Mouse (Mus musculus) MEL (cell line): Measurements from ENCODE around the gene Eml2. TPM values are rescaled to one million over a fixed set of nuclear protein-coding genes. Genes with fewer than 3 reads are reported as not detected.

Experiments
- DNase-seq: peaks from one replicate; pipeline ENCODE4 v3.0.0; 2011; ENCODE audit warnings: low read depth, low spot score
- H3K27ac ChIP-seq: 2 replicates; pipeline ENCODE4 v1.5.1; 2012; ENCODE audit warnings: low read depth, mild to moderate bottlenecking, control low read depth, low read length, moderate library complexity; ENCODE audit not compliant: control insufficient read depth
- H3K27me3 ChIP-seq, 2 experiments: fragments of 150-350 bp in 1 of 2; sonication (generic) in 1 of 2; 2 replicates each; pipeline ENCODE4 v1.6.1; 2012; ENCODE audit warnings: low read length in 2 of 2, mild to moderate bottlenecking in 2 of 2, improper control_type of control experiment in 1 of 2, moderate library complexity in 1 of 2; ENCODE audit not compliant: insufficient read depth in 2 of 2, control insufficient read depth in 1 of 2
- H3K36me3 ChIP-seq, 2 experiments: 2 replicates each; pipeline ENCODE4 v1.6.1; 2012 to 2014; ENCODE audit warnings: low read length in 2 of 2, improper control_type of control experiment in 1 of 2, inconsistent platforms in 1 of 2, mild to moderate bottlenecking in 1 of 2; ENCODE audit not compliant: insufficient read depth in 2 of 2, control insufficient read depth in 1 of 2
- H3K4me1 ChIP-seq, 2 experiments: fragments of 150-350 bp in 1 of 2; sonication (generic) in 1 of 2; 2 replicates each; pipeline ENCODE4 v1.6.1; 2012; ENCODE audit warnings: low read length in 2 of 2, improper control_type of control experiment in 1 of 2, mild to moderate bottlenecking in 1 of 2; ENCODE audit not compliant: insufficient read depth in 2 of 2, control insufficient read depth in 1 of 2
- H3K4me3 ChIP-seq, 2 experiments: fragments of 150-350 bp in 1 of 2; sonication (generic) in 1 of 2; 2 replicates each; pipeline ENCODE4 v1.5.1; 2012; ENCODE audit warnings: low read depth in 2 of 2, low read length in 2 of 2, mild to moderate bottlenecking in 2 of 2, moderate library complexity in 2 of 2, control low read depth in 1 of 2, improper control_type of control experiment in 1 of 2; ENCODE audit not compliant: control insufficient read depth in 1 of 2, insufficient read depth in 1 of 2
- H3K79me2 ChIP-seq: 2 replicates; pipeline ENCODE4 v1.6.1; 2012; ENCODE audit warnings: mild to moderate bottlenecking, low read length, moderate library complexity; ENCODE audit not compliant: control insufficient read depth, poor library complexity, insufficient read depth
- H3K9ac ChIP-seq: 2 replicates; pipeline ENCODE4 v1.6.1; 2012; ENCODE audit warnings: low read depth, mild to moderate bottlenecking, control low read depth, low read length, moderate library complexity; ENCODE audit not compliant: control insufficient read depth, poor library complexity, severe bottlenecking
- H3K9me3 ChIP-seq: fragments of 150-350 bp; sonication (generic); replicated peaks from 2 replicates; pipeline ENCODE4 v1.6.1; 2012; ENCODE audit warnings: mild to moderate bottlenecking, low read length, improper control_type of control experiment, moderate library complexity; ENCODE audit not compliant: insufficient read depth
- CHD1 ChIP-seq: IDR thresholded peaks from 2 replicates; pipeline ENCODE4 v1.6.1; 2012; ENCODE audit warnings: low read depth, mild to moderate bottlenecking, inconsistent platforms, low read length, improper control_type of control experiment
- CTCF ChIP-seq, 3 experiments: IDR thresholded peaks in 2 of 3; conservative IDR thresholded peaks in 1 of 3; 2 replicates each; pipeline ENCODE4 v1.5.1; 2011 to 2012; ENCODE audit warnings: low read length in 3 of 3, low read depth in 2 of 3, mild to moderate bottlenecking in 2 of 3, improper control_type of control experiment in 1 of 3, inconsistent platforms in 1 of 3, mixed read lengths in 1 of 3, moderate library complexity in 1 of 3; ENCODE audit not compliant: control insufficient read depth in 1 of 3, insufficient read depth in 1 of 3, poor library complexity in 1 of 3, severe bottlenecking in 1 of 3
- EP300 ChIP-seq, 2 experiments: IDR thresholded peaks; 2 replicates each; pipeline ENCODE4 v1.6.1; 2011; ENCODE audit warnings: improper control_type of control experiment in 2 of 2, low read length in 2 of 2, low read depth in 1 of 2, mild to moderate bottlenecking in 1 of 2
- ETS1 ChIP-seq: IDR thresholded peaks from 2 replicates; pipeline ENCODE4 v1.6.1; 2012; ENCODE audit warnings: low read depth, mild to moderate bottlenecking, inconsistent platforms, low read length, improper control_type of control experiment, moderate library complexity
- GABPA ChIP-seq: IDR thresholded peaks from 2 replicates; pipeline ENCODE4 v1.6.1; 2012; ENCODE audit warnings: low read depth, mild to moderate bottlenecking, inconsistent platforms, low read length, improper control_type of control experiment, moderate library complexity
- GATA1 ChIP-seq: IDR thresholded peaks from 2 replicates; pipeline ENCODE4 v1.6.1; 2011; ENCODE audit warnings: low read depth, low read length, improper control_type of control experiment
- HCFC1 ChIP-seq: IDR thresholded peaks from 2 replicates; pipeline ENCODE4 v1.6.1; 2012; ENCODE audit warnings: low read depth, mild to moderate bottlenecking, inconsistent platforms, low read length, improper control_type of control experiment, moderate library complexity
- JUND ChIP-seq: IDR thresholded peaks from 2 replicates; pipeline ENCODE4 v1.6.1; 2011; ENCODE audit warnings: low read depth, mild to moderate bottlenecking, improper control_type of control experiment, low read length
- MAFK ChIP-seq: IDR thresholded peaks from 2 replicates; pipeline ENCODE4 v1.6.1; 2011; ENCODE audit warnings: low read depth, mild to moderate bottlenecking, low read length, improper control_type of control experiment, borderline replicate concordance
- MAX ChIP-seq: IDR thresholded peaks from 2 replicates; pipeline ENCODE4 v1.6.1; 2011; ENCODE audit warnings: low read length, improper control_type of control experiment
- MAZ ChIP-seq: IDR thresholded peaks from 2 replicates; pipeline ENCODE4 v1.6.1; 2012; ENCODE audit warnings: low read depth, mild to moderate bottlenecking, inconsistent platforms, low read length, improper control_type of control experiment
- MXI1 ChIP-seq: IDR thresholded peaks from 2 replicates; pipeline ENCODE4 v1.6.1; 2011; ENCODE audit warnings: mild to moderate bottlenecking, low read depth, low read length, improper control_type of control experiment
- MYB ChIP-seq: IDR thresholded peaks from 2 replicates; pipeline ENCODE4 v1.6.1; 2011; ENCODE audit warnings: mild to moderate bottlenecking, low read depth, low read length, improper control_type of control experiment
- MYC ChIP-seq: IDR thresholded peaks from 2 replicates; pipeline ENCODE4 v1.6.1; 2011; ENCODE audit warnings: low read depth, mild to moderate bottlenecking, low read length, improper control_type of control experiment, moderate library complexity
- NELFE ChIP-seq: IDR thresholded peaks from 2 replicates; pipeline ENCODE4 v1.6.1; 2011; ENCODE audit warnings: low read depth, low read length, improper control_type of control experiment
- NRF1 ChIP-seq: IDR thresholded peaks from 2 replicates; pipeline ENCODE4 v1.6.1; 2014; ENCODE audit warnings: low read depth, mild to moderate bottlenecking, inconsistent platforms, low read length, improper control_type of control experiment, moderate library complexity; ENCODE audit not compliant: poor library complexity, insufficient read depth, severe bottlenecking
- POLR2AphosphoS5 ChIP-seq: IDR thresholded peaks from 2 replicates; pipeline ENCODE4 v1.6.1; 2012; ENCODE audit warnings: low read depth, borderline replicate concordance, mild to moderate bottlenecking, inconsistent platforms, low read length, moderate library complexity, mixed read lengths
- RAD21 ChIP-seq: IDR thresholded peaks from 2 replicates; pipeline ENCODE4 v1.6.1; 2011; ENCODE audit warnings: mild to moderate bottlenecking, low read depth, low read length, improper control_type of control experiment
- RCOR1 ChIP-seq: IDR thresholded peaks from 2 replicates; pipeline ENCODE4 v1.6.1; 2012; ENCODE audit warnings: low read depth, mild to moderate bottlenecking, inconsistent platforms, low read length, improper control_type of control experiment
- SIN3A ChIP-seq: IDR thresholded peaks from 2 replicates; pipeline ENCODE4 v1.6.1; 2012; ENCODE audit warnings: low read length, improper control_type of control experiment, inconsistent platforms
- SMC3 ChIP-seq: IDR thresholded peaks from 2 replicates; pipeline ENCODE4 v1.6.1; 2011; ENCODE audit warnings: low read depth, low read length, improper control_type of control experiment
- TBP ChIP-seq: IDR thresholded peaks from 2 replicates; pipeline ENCODE4 v1.8.0; 2011; ENCODE audit warnings: low read depth, low read length, improper control_type of control experiment
- TCF12 ChIP-seq: IDR thresholded peaks from 2 replicates; pipeline ENCODE4 v1.6.1; 2014; ENCODE audit warnings: low read depth, mild to moderate bottlenecking, inconsistent platforms, low read length, improper control_type of control experiment, moderate library complexity
- USF1 ChIP-seq: IDR thresholded peaks from 2 replicates; pipeline ENCODE4 v1.6.1; 2014; ENCODE audit warnings: low read depth, mild to moderate bottlenecking, inconsistent platforms, low read length, improper control_type of control experiment, moderate library complexity
- USF2 ChIP-seq, 2 experiments: IDR thresholded peaks; 2 replicates each; pipeline ENCODE4 v1.6.1; 2011 to 2012; ENCODE audit warnings: improper control_type of control experiment in 2 of 2, low read length in 2 of 2, borderline replicate concordance in 1 of 2, inconsistent platforms in 1 of 2, low read depth in 1 of 2, mild to moderate bottlenecking in 1 of 2; ENCODE audit not compliant: insufficient read depth in 1 of 2
- polyA plus RNA-seq, 2 experiments: library from polyadenylated mRNA; stranded (reverse) in 1 of 2; unstranded in 1 of 2; fragments of >175 nt in 1 of 2; fragments of >200 nt in 1 of 2; gene quantifications; 2 replicates each; pipeline versions ENCODE4 v1.2.1 to v1.2.4; 2012; ENCODE audit warnings: low replicate concordance in 2 of 2, low read depth in 1 of 2; ENCODE audit not compliant: insufficient read length in 2 of 2, insufficient read depth in 1 of 2, missing spikeins in 1 of 2
- total RNA-seq: library from RNA; depleted of rRNA; stranded (reverse); fragments of 300-350 nt; gene quantifications from 2 replicates; pipeline ENCODE4 v1.2.3, GENCODE M21; 2012

Eml2 gene
- total and polyA plus RNA-seq, 3 experiments: 22.0 to 43.6 TPM; not detected in 1

DNA sequence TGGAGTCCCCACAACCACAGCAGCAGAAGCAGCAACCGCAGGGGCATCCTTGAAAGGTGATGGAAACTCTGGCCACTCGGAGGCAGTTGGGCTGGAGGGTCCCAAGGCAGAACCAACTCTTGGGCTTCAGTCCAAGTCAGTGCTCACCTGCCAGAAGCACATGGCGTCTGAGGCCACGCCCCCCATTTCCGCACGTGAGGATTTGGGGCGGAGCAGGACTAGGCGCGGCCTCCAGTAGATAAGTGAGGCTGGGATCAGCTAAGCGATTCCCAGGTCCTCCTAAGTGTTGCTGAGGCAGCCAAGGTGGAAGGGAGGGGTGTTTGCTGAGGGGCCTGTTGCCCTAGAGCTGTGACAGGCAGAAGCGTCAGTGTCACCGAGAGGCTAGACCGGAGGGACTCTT lies 11.2 kb upstream of the Eml2 start (continued):
- TF ChIP-seq EP300 (IDR thresholded peaks at IDR 0.05; ENCODE audit: low read depth in 1 of 2, low read length in 2 of 2) (0 out of 4 replicates have a peak, but pooled peaks of 1 of the 2 experiments have one; percentile 5), RCOR1 (no peak), RAD21 (no peak), MYC (peak; percentile 86), MAZ (no peak), GATA1 (no peak), NRF1 (no peak), CHD1 (no peak), JUND (no peak), HCFC1 (no peak), GABPA (no peak), SIN3A (peak; percentile 64; the same call in 1 of the 2 replicates), USF1 (peak; percentile 63), POLR2AphosphoS5 (no peak), MAFK (no peak), USF2 (IDR thresholded peaks at IDR 0.05; ENCODE audit: borderline replicate concordance in 1 of 2, insufficient read depth in 1 of 2, low read depth in 1 of 2, low read length in 2 of 2) (no peak), SMC3 (no peak), TCF12 (no peak)

DNA sequence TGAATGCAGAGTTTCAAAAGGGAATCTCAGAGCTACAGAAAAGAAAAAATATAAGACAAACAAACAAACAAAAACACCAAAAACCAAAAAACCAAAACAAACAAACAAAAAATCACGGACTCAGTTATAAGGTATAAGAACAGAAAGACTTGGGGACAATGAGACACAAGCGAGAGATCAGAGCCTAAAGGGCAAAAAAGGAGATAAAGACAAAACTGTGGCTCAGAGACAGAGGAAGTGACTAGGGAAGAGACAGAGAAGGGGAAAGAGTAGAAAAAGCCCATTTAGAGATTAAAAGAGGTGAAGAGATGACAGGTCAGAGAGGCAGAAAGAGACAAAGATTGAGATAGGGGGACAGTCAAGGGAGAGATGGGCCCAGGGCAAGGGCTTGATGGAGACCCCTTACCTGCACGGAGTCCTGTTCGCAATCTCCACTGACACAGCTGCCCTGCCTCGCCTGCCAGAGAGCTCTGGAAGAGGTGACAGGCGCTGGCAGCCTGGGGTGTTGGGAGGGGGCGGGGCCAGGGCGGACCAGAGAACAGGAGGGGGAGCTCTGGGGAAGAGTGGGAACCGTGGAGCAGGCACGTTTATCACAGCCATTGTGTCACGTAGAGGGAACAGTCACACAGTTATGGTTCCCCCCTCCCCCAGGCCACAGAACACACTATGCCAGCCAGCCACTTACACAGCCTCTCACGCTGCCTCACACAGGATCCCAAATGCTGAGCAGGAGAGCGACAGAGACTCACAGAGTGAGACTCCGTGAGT lies 10.4 kb upstream of the Eml2 start, which contains the start of gene Gipr:
Gipr (minus strand) TSS at position 472 of the 768 bp plus-strand sequence.
- no peak for TF ChIP-seq POLR2AphosphoS5
- peak; percentile 8; the same call in 1 of the 2 replicates for TF ChIP-seq RCOR1
- no peak for TF ChIP-seq GATA1
- no peak for TF ChIP-seq MAX
- TF ChIP-seq MAFK: no peak
- no peak for TF ChIP-seq USF2 (IDR thresholded peaks at IDR 0.05; ENCODE audit: borderline replicate concordance in 1 of 2, insufficient read depth in 1 of 2, low read depth in 1 of 2, low read length in 2 of 2)
- TF ChIP-seq CTCF (IDR thresholded peaks at IDR 0.05 in 2 of 3, conservative IDR thresholded peaks at IDR 0.05 in 1 of 3; ENCODE audit: control insufficient read depth in 1 of 3, insufficient read depth in 1 of 3, low read depth in 2 of 3, low read length in 3 of 3, poor library complexity in 1 of 3, severe bottlenecking in 1 of 3): 0 out of 6 replicates have a peak, but pooled peaks of 1 of the 3 experiments have one; percentile 1
- no peak for TF ChIP-seq NELFE
- 0 out of 4 replicates have a peak, but pooled peaks of 1 of the 2 experiments have one; percentile 16 for TF ChIP-seq EP300 (IDR thresholded peaks at IDR 0.05; ENCODE audit: low read depth in 1 of 2, low read length in 2 of 2)
- TF ChIP-seq CHD1: 0 out of 2 replicates have a peak, but pooled peaks have one; percentile 60
- peak; percentile 6; the same call in 1 of the 2 replicates for TF ChIP-seq ETS1
- no peak for TF ChIP-seq TBP
- TF ChIP-seq MXI1: peak; percentile 68; the same call in 1 of the 2 replicates
- TF ChIP-seq MYB: no peak
- TF ChIP-seq GABPA: no peak

More for the DNA sequence above, 10.4 kb upstream of the Eml2 start, which contains the start of gene Gipr:
- peak within 1 kb of the TSS; percentile 4; the same call in 1 of the 2 replicates for H3K9ac ChIP-seq
- H3K36me3 ChIP-seq: peaks cover 0 to 7% of the 10 kb centered on the region in 2 experiments; a peak in 2 of 4 replicates
- H3K79me2 ChIP-seq: no peaks in the 10 kb centered on the region
- H3K4me3 ChIP-seq: peak within 1 kb of the TSS; percentile 24 to 33
- DNase-seq: peak; percentile 71
- peaks cover 6 to 29% of the 10 kb centered on the region in 2 experiments; a peak in 3 of 4 replicates for H3K4me1 ChIP-seq
- H3K9me3 ChIP-seq: no peaks in the 10 kb centered on the region
- no peaks in the 10 kb centered on the region for H3K27me3 ChIP-seq
- no peak within 1 kb of the TSS; the same call in 1 of the 2 replicates for H3K27ac ChIP-seq
